Mouse (Mus musculus): Measurements from ENCODE around the gene 2610008E11Rik. TPM values are rescaled to one million over a fixed set of nuclear protein-coding genes. Genes with fewer than 3 reads are reported as not detected.
"Not testable (repeated sequence)": the region's sequence is repeated elsewhere in the genome, so short reads cannot be mapped to it uniquely, and the experiment has no call there.

2610008E11Rik gene
- polyA plus RNA-seq, 1 experiment from 2014 or later = 18.8 TPM

DNA sequence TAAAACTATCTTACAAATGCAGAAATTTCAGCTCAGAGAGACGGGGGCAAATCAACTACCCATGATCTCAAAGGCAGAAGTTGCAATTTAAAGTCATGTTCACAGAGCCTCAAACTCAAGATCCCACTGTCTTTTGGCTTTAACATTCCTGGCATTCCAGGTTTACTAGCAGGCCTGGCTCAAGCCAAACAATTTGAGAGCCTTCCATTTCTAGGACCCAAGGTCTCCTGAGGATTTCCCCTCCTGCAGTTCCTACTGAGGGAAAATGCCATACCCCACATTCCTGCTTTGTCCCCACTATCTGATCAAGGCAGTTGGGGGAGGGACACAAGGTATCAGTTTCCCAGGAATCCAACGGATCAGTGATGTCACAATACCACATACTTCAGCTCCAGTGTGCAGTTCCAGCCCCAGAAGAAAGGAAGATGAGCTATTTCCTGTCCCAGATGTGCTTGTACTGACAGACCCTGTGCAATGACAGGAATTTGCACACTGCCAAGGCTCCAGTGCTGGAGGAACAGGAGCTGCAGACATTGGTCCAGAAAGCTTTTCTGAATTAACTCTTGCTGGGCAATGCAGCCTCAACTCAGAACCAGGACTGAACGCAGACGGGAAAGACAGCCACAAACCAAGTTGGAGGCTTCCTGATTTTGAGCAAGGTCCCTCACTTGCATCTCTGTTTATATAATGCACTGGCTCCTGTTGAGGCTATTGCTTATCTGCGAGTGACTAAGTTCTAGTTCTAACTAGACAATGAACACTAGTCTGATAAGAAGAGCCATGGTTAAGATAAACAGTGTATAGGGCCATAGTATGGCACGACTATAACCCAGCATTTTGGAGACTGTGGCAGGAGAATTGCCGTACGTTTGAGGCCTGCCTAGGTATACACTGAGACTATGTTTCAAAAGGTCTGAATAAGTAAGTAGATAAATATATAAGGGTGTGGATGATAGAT, 9.2 kb upstream of the 2610008E11Rik start:
- ATAC-seq (replicated peaks; ENCODE audit: low FRiP score, low read depth) (no peak), DNase-seq (ENCODE audit: low spot score) (peak; percentile 69)
- 64% methylated on average over 8 of the region's 8 CpGs for WGBS
- Histone ChIP-seq H3K4me1 (replicated peaks; ENCODE audit: insufficient read depth, low read length) (peaks cover 7% of the 10 kb centered on the region; the same call in 1 of the 2 replicates), H3K9me3 (replicated peaks; ENCODE audit: low read length) (no peaks in the 10 kb centered on the region), H3K4me3 (replicated peaks; ENCODE audit: low read depth, low read length) (no peak overlapping the region), H3K27ac (0 out of 2 replicates have a peak overlapping the region, but pooled peaks have one; percentile 25), H3K36me3 (ENCODE audit: insufficient read depth, low read length) (no peaks in the 10 kb centered on the region), H3K9ac (ENCODE audit: low read depth, low read length) (no peak overlapping the region), H3K27me3 (ENCODE audit: insufficient read depth, low read length) (no peaks in the 10 kb centered on the region), H3K4me2 (ENCODE audit: low read length) (no peak overlapping the region)
- no peak for TF ChIP-seq CTCF (IDR thresholded peaks at IDR 0.05; ENCODE audit: low read depth)

- H3K27me3 ChIP-seq (ENCODE audit: insufficient read depth, low read length) = no peaks in the 10 kb centered on the region
- peaks cover 10% of the 10 kb centered on the region for H3K36me3 ChIP-seq (ENCODE audit: insufficient read depth, low read length)
- WGBS = 5% methylated on average over 2 of the region's 2 CpGs
- peaks cover 9% of the 10 kb centered on the region; the same call in 1 of the 2 replicates for H3K4me1 ChIP-seq (replicated peaks; ENCODE audit: insufficient read depth, low read length)
- peak overlapping the region; percentile 65 for H3K4me2 ChIP-seq (ENCODE audit: low read length)
- H3K27ac ChIP-seq = peak overlapping the region; percentile 99
- H3K4me3 ChIP-seq (replicated peaks; ENCODE audit: low read depth, low read length) = peak overlapping the region; percentile 96
- DNase-seq (ENCODE audit: low spot score) = peak; percentile 13
- peak overlapping the region; percentile 98 for H3K9ac ChIP-seq (ENCODE audit: low read depth, low read length)
- no peaks in the 10 kb centered on the region for H3K9me3 ChIP-seq (replicated peaks; ENCODE audit: low read length)
- ATAC-seq (replicated peaks; ENCODE audit: low FRiP score, low read depth) = no peak
- no peak for TF ChIP-seq CTCF (IDR thresholded peaks at IDR 0.05; ENCODE audit: low read depth)
These were observed 694 bp downstream of the 2610008E11Rik start for GRCm38 (mm10) chr10:79096706-79097105.

DNA sequence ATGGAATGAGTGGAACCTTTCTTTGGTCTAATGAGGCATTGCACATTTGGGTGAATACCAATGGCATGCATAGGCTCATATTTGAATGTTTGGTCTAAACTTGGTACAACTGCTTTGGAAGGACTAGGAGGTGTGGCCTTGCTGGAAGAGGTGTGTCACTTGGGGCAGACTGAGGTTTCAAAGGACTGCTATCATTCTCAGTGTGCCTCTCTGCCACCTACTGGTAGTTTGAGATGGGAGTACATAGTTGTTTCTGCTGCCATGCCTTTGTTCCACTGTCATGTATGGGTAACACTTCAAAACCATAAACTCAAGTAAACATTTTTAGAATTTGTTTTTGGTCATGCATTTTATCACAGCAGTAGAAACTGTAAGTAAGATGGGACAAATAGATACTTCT, 5.7 kb downstream of the 2610008E11Rik start:
- H3K4me2 ChIP-seq (ENCODE audit: low read length) = no peak overlapping the region
- H3K4me1 ChIP-seq (replicated peaks; ENCODE audit: insufficient read depth, low read length) = peaks cover 9% of the 10 kb centered on the region; the same call in 1 of the 2 replicates
- H3K27me3 ChIP-seq (ENCODE audit: insufficient read depth, low read length) = no peaks in the 10 kb centered on the region
- no peak overlapping the region for H3K9ac ChIP-seq (ENCODE audit: low read depth, low read length)
- H3K27ac ChIP-seq = no peak overlapping the region
- ATAC-seq (replicated peaks; ENCODE audit: low FRiP score, low read depth) = no peak
- peaks cover 42% of the 10 kb centered on the region for H3K36me3 ChIP-seq (ENCODE audit: insufficient read depth, low read length)
- H3K9me3 ChIP-seq (replicated peaks; ENCODE audit: low read length) = no peaks in the 10 kb centered on the region
- no peak for DNase-seq (ENCODE audit: low spot score)
- H3K4me3 ChIP-seq (replicated peaks; ENCODE audit: low read depth, low read length) = no peak overlapping the region
- 0 out of 2 replicates have a peak, but pooled peaks have one; percentile 12 for TF ChIP-seq CTCF (IDR thresholded peaks at IDR 0.05; ENCODE audit: low read depth)

DNA sequence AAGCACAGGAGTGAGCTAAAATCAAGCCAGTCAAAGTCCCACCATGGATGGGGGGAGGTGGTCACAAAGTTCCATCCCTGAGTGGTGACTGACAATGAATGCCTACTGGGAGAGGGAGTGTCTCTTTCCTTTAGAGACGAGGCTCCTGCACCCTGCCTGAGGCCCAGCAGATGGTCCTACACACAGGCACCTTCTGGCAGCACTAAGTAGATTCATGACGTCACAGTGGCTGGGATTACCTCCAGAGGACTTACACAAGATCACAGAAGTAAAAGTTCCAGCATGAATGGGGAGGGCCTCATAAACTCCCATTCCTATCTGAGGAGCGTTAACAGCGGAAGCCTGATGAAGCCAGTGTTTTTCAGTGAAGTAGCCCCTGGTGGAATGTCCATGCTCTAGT, 8.4 kb downstream of the 2610008E11Rik start:
- 75% methylated on average over 4 of the region's 4 CpGs for WGBS
- H3K27ac ChIP-seq = no peak overlapping the region

GRCm38 (mm10) chr10:79086577-79086976, 10.8 kb downstream of the 2610008E11Rik start:
- H3K27ac ChIP-seq = no peak overlapping the region
- H3K4me1 ChIP-seq (replicated peaks; ENCODE audit: insufficient read depth, low read length) = no peaks in the 10 kb centered on the region
- H3K36me3 ChIP-seq (ENCODE audit: insufficient read depth, low read length) = peaks cover 35% of the 10 kb centered on the region
- H3K4me3 ChIP-seq (replicated peaks; ENCODE audit: low read depth, low read length) = no peak overlapping the region
- H3K9ac ChIP-seq (ENCODE audit: low read depth, low read length) = no peak overlapping the region
- ATAC-seq (replicated peaks; ENCODE audit: low FRiP score, low read depth) = no peak
- WGBS = 99% methylated on average over 2 of the region's 2 CpGs
- no peaks in the 10 kb centered on the region for H3K27me3 ChIP-seq (ENCODE audit: insufficient read depth, low read length)
- no peak overlapping the region for H3K4me2 ChIP-seq (ENCODE audit: low read length)
- H3K9me3 ChIP-seq (replicated peaks; ENCODE audit: low read length) = no peaks in the 10 kb centered on the region
- TF ChIP-seq CTCF (IDR thresholded peaks at IDR 0.05; ENCODE audit: low read depth) = no peak
- no peak for DNase-seq (ENCODE audit: low spot score)

More for the DNA sequence above, 8.4 kb downstream of the 2610008E11Rik start:
- Histone ChIP-seq H3K4me2 (ENCODE audit: low read length) (no peak overlapping the region), H3K9me3 (replicated peaks; ENCODE audit: low read length) (no peaks in the 10 kb centered on the region), H3K4me3 (replicated peaks; ENCODE audit: low read depth, low read length) (no peak overlapping the region), H3K36me3 (ENCODE audit: insufficient read depth, low read length) (peaks cover 46% of the 10 kb centered on the region), H3K9ac (ENCODE audit: low read depth, low read length) (no peak overlapping the region), H3K27me3 (ENCODE audit: insufficient read depth, low read length) (no peaks in the 10 kb centered on the region), H3K4me1 (replicated peaks; ENCODE audit: insufficient read depth, low read length) (no peaks in the 10 kb centered on the region)
- TF ChIP-seq CTCF (IDR thresholded peaks at IDR 0.05; ENCODE audit: low read depth) = no peak
- DNase-seq (ENCODE audit: low spot score) = no peak
- ATAC-seq (replicated peaks; ENCODE audit: low FRiP score, low read depth) = no peak

GRCm38 (mm10) chr10:79057370-79057769, 40.0 kb downstream of the 2610008E11Rik start:
- DNase-seq (ENCODE audit: low spot score); H3K4me3 ChIP-seq (replicated peaks; ENCODE audit: low read depth, low read length); H3K4me1 ChIP-seq (replicated peaks; ENCODE audit: insufficient read depth, low read length); H3K27ac ChIP-seq; H3K36me3 ChIP-seq (ENCODE audit: insufficient read depth, low read length); H3K9me3 ChIP-seq (replicated peaks; ENCODE audit: low read length); H3K27me3 ChIP-seq (ENCODE audit: insufficient read depth, low read length); H3K9ac ChIP-seq (ENCODE audit: low read depth, low read length); ATAC-seq (replicated peaks; ENCODE audit: low FRiP score, low read depth); H3K4me2 ChIP-seq (ENCODE audit: low read length): not testable (repeated sequence)
- WGBS = 73% methylated on average over 3 of the region's 3 CpGs

GRCm38 (mm10) chr10:79042457-79042856, 54.9 kb downstream of the 2610008E11Rik start:
- H3K27me3 ChIP-seq (ENCODE audit: insufficient read depth, low read length); H3K4me2 ChIP-seq (ENCODE audit: low read length); DNase-seq (ENCODE audit: low spot score); H3K36me3 ChIP-seq (ENCODE audit: insufficient read depth, low read length); H3K4me3 ChIP-seq (replicated peaks; ENCODE audit: low read depth, low read length); H3K4me1 ChIP-seq (replicated peaks; ENCODE audit: insufficient read depth, low read length); H3K27ac ChIP-seq; H3K9ac ChIP-seq (ENCODE audit: low read depth, low read length); H3K9me3 ChIP-seq (replicated peaks; ENCODE audit: low read length); ATAC-seq (replicated peaks; ENCODE audit: low FRiP score, low read depth): not testable (repeated sequence)
- WGBS = 90% methylated on average over 2 of the region's 2 CpGs
